Mouse (Mus musculus): ENCODE data around the gene Ifitm6.

- no peak for TF ChIP-seq POLR2A (IDR thresholded peaks at IDR 0.05; ENCODE audit: low read depth, low read length)
- no peak for TF ChIP-seq CTCF (IDR thresholded peaks at IDR 0.05; ENCODE audit: borderline replicate concordance, insufficient read depth, low read length)
Measured at GRCm38 (mm10) chr7:141003248-141004010, 14.3 kb downstream of the Ifitm6 start.
